Mouse (Mus musculus): ENCODE measurements at regions not wholly inside any gene's neighbourhood (a gene's known extent, or its start where the extent isn't known, plus 50 kb on each side); places are given as distances from the start of the nearest gene placed in this dataset.

- no peak for DNase-seq (ENCODE audit: low spot score in 2 of 2)
Observed at GRCm38 (mm10) chr8:128223092-128223491, 135.3 kb upstream of the Nrp1 start.

GRCm38 (mm10) chr8:128223522-128223921 is 134.9 kb upstream of the Nrp1 start:
- DNase-seq (ENCODE audit: low spot score in 2 of 2): no peak

- DNase-seq (ENCODE audit: low spot score in 2 of 2): no peak
Observed at GRCm38 (mm10) chr8:128225123-128225522, 133.3 kb upstream of the Nrp1 start.

GRCm38 (mm10) chr8:128235071-128235470 is 123.3 kb upstream of the Nrp1 start:
- no peak for DNase-seq (ENCODE audit: low spot score in 2 of 2)

GRCm38 (mm10) chr8:128235527-128235926 is 122.9 kb upstream of the Nrp1 start:
- no peak for DNase-seq (ENCODE audit: low spot score in 2 of 2)

- DNase-seq (ENCODE audit: low spot score in 2 of 2): no peak
Observed at GRCm38 (mm10) chr8:128236097-128236496, 122.3 kb upstream of the Nrp1 start.

GRCm38 (mm10) chr8:128238948-128239347 is 119.5 kb upstream of the Nrp1 start:
- DNase-seq (ENCODE audit: low spot score in 2 of 2): no peak

GRCm38 (mm10) chr8:128239783-128240182 is 118.6 kb upstream of the Nrp1 start:
- DNase-seq (ENCODE audit: low spot score in 2 of 2): no peak

GRCm38 (mm10) chr8:128241200-128241599 is 117.2 kb upstream of the Nrp1 start:
- DNase-seq (ENCODE audit: low spot score in 2 of 2): no peak

GRCm38 (mm10) chr8:128242465-128243251 is 115.7 kb upstream of the Nrp1 start:
- DNase-seq (ENCODE audit: low spot score in 2 of 2): no peak

- no peak for DNase-seq (ENCODE audit: low spot score in 2 of 2)
Observed at GRCm38 (mm10) chr8:128251723-128252122, 106.7 kb upstream of the Nrp1 start.

GRCm38 (mm10) chr8:128260836-128261235 is 97.6 kb upstream of the Nrp1 start:
- no peak for DNase-seq (ENCODE audit: low spot score in 2 of 2)

GRCm38 (mm10) chr8:128261367-128261766 is 97.0 kb upstream of the Nrp1 start:
- DNase-seq (ENCODE audit: low spot score in 2 of 2): no peak

- DNase-seq (ENCODE audit: low spot score in 2 of 2): no peak
Observed at GRCm38 (mm10) chr8:128263251-128263947, 95.0 kb upstream of the Nrp1 start.

- no peak for DNase-seq (ENCODE audit: low spot score in 2 of 2)
Observed at GRCm38 (mm10) chr8:128267261-128267660, 91.1 kb upstream of the Nrp1 start.

- DNase-seq (ENCODE audit: low spot score in 2 of 2): no peak
Observed at GRCm38 (mm10) chr8:128268010-128268409, 90.4 kb upstream of the Nrp1 start.

GRCm38 (mm10) chr8:128269546-128269945 is 88.9 kb upstream of the Nrp1 start:
- DNase-seq (ENCODE audit: low spot score in 2 of 2): no peak

GRCm38 (mm10) chr8:128272866-128273344 is 85.5 kb upstream of the Nrp1 start:
- DNase-seq (ENCODE audit: low spot score in 2 of 2): no peak

GRCm38 (mm10) chr8:128276475-128276874 is 81.9 kb upstream of the Nrp1 start:
- DNase-seq (ENCODE audit: low spot score in 2 of 2): no peak

GRCm38 (mm10) chr8:128282802-128283201 is 75.6 kb upstream of the Nrp1 start:
- DNase-seq (ENCODE audit: low spot score in 2 of 2): no peak

- DNase-seq (ENCODE audit: low spot score in 2 of 2): no peak
Observed at GRCm38 (mm10) chr8:128283365-128283764, 75.0 kb upstream of the Nrp1 start.

GRCm38 (mm10) chr8:128284816-128285215 is 73.6 kb upstream of the Nrp1 start:
- DNase-seq (ENCODE audit: low spot score in 2 of 2): no peak

- no peak for DNase-seq (ENCODE audit: low spot score in 2 of 2)
Observed at GRCm38 (mm10) chr8:128290076-128290475, 68.3 kb upstream of the Nrp1 start.
